10 mouse cellular contexts compared by ENCODE assay signal in genomic region chr2:158109516-158109915, GRCm38 (mm10). TPM values are rescaled to one million over a fixed set of nuclear protein-coding genes. Genes with fewer than 3 reads are reported as not detected.
A peak's percentile ranks its signal among the peaks of the same experiment; 100 is the strongest.
DNase-seq lines count a peak whose midpoint lies in the region; ATAC-seq and TF ChIP-seq lines count a peak whose summit lies in the region.
"Had no signal": no experiment of that assay in that cellular context is flagged by ENCODE, and none has a peak within 500 bp of the region (broad histone marks: within the 10 kb centered on the region; RNA-seq: fewer than 3 reads in every experiment).

No protein-coding gene starts in this region.

- TF ChIP-seq CTCF in G1E (IDR thresholded peaks at IDR 0.05; ENCODE audit: low read depth, low read length) = no peak

- H3K27me3 ChIP-seq in heart, embryonic 10.5 days (ENCODE audit: insufficient read depth, poor library complexity, severe bottlenecking) = no peaks in the 10 kb centered on the region
- peaks cover 5% of the 10 kb centered on the region; the same call in 1 of the 2 replicates for H3K27me3 ChIP-seq in G1E (ENCODE audit: insufficient read depth, low read length)
- H3K27me3 ChIP-seq in liver, embryonic 15.5 days = no peaks in the 10 kb centered on the region

- ATAC-seq in G1E (ENCODE audit: extremely low read depth, insufficient number of reproducible peaks, low FRiP score, poor library complexity, severe bottlenecking) = peak; percentile 47; the same call in 1 of the 2 replicates
- ATAC-seq in liver, embryonic 15.5 days (ENCODE audit: insufficient read depth) = no peak

- no peak overlapping the region for H3K4me2 ChIP-seq in liver, embryonic 15.5 days

- H3K27ac ChIP-seq in heart, embryonic 10.5 days = peak overlapping the region; percentile 85
- H3K27ac ChIP-seq in liver, embryonic 15.5 days (replicated peaks) = peak overlapping the region; percentile 38

- H3K9ac ChIP-seq in liver, embryonic 15.5 days = no peak overlapping the region

- H3K4me3 ChIP-seq in heart, embryonic 10.5 days = no peak overlapping the region
- peak overlapping the region; percentile 21; the same call in 1 of the 2 replicates for H3K4me3 ChIP-seq in G1E (ENCODE audit: low read depth, low read length)
- no peak overlapping the region for H3K4me3 ChIP-seq in liver, embryonic 15.5 days (replicated peaks)

- peaks cover 39% of the 10 kb centered on the region for H3K4me1 ChIP-seq in heart, embryonic 10.5 days
- H3K4me1 ChIP-seq in G1E (ENCODE audit: insufficient read depth, low read depth, low read length) = peaks cover 75% of the 10 kb centered on the region
- H3K4me1 ChIP-seq in liver, embryonic 15.5 days (replicated peaks) = peaks cover 61% of the 10 kb centered on the region

- 47% methylated on average over 8 of the region's 8 CpGs for WGBS in heart, embryonic 10.5 days
- WGBS in liver, embryonic 15.5 days (ENCODE audit: insufficient replicate concordance) = 33% methylated on average over 8 of the region's 8 CpGs

- H3K36me3 ChIP-seq in heart, embryonic 10.5 days = no peaks in the 10 kb centered on the region
- no peaks in the 10 kb centered on the region for H3K36me3 ChIP-seq in G1E (replicated peaks)
- no peaks in the 10 kb centered on the region for H3K36me3 ChIP-seq in liver, embryonic 15.5 days (replicated peaks)

- intact Hi-C loops in gastrocnemius, postnatal 14 days (cut with DNase I; ENCODE audit: low total_unique reads) = loop anchor here (5.0 kb wide), 1 partner anchor 38 kb away; the partner anchor contains the start of gene Tgm2

- no peaks in the 10 kb centered on the region for H3K9me3 ChIP-seq in heart, embryonic 10.5 days
- H3K9me3 ChIP-seq in G1E (replicated peaks) = no peaks in the 10 kb centered on the region
- H3K9me3 ChIP-seq in liver, embryonic 15.5 days (replicated peaks) = no peaks in the 10 kb centered on the region

- DNase-seq in heart, embryonic 10.5 days (ENCODE audit: low spot score) = no peak
- DNase-seq in heart, adult 8-10 months (ENCODE audit: low spot score) = no peak
- no peak for DNase-seq in G1E (ENCODE audit: low spot score)
- DNase-seq in heart, postnatal 4 days = peak; percentile 43
- no peak for DNase-seq in gastrocnemius, postnatal 14 days
- no peak for DNase-seq in thymus, postnatal 14 days
- no peak for DNase-seq in spleen, postnatal 36 days (ENCODE audit: low spot score in 2 of 2)
- DNase-seq: adrenal gland, postnatal 25 days; retina, postnatal 1 day had no signal

RNA-seq across cellular contexts. Expression of gene Tgm2, which starts 36.7 kb away (rescaled TPM):
- polyA plus RNA-seq in heart, embryonic 10.5 days (2016; fragmentation: Nextera tagmentation; extraction: Ambion mirVana) = 134 and 256 TPM in 2 replicates
- total RNA-seq in heart, adult 8-10 months (2022) = 100 to 1,000 TPM; 211 to 296 (median 238) TPM
- total RNA-seq in G1E (2014; fragmentation: Nextera tagmentation) = 17.2 and 18.7 TPM in 2 replicates
- total RNA-seq in G1E (2017) = 23.0 and 23.5 TPM in 2 replicates
- 29.8 and 37.0 TPM in 2 replicates for polyA plus RNA-seq in G1E (2012)
- total RNA-seq in heart, postnatal 4 days (2021) = 100 to 1,000 TPM; 254 to 273 TPM
- 67.7 and 77.8 TPM in 2 replicates for polyA plus RNA-seq in liver, embryonic 15.5 days (2015; fragmentation: Nextera tagmentation; extraction: Ambion mirVana)
- total RNA-seq in gastrocnemius, postnatal 14 days (2021) = 10 to 100 TPM; 48.4 to 50.2 TPM

Comparison
In these comparisons a context has a peak if more than half of its experiments do, and no peak if none do; other contexts are left out.
1. RNA of gene Tgm2, which starts 36.7 kb away (total RNA-seq): 254 to 273 TPM in heart, postnatal 4 days and 211 to 296 TPM in heart, adult 8-10 months; 48.4 to 50.2 TPM in gastrocnemius, postnatal 14 days and 17.2 to 23.5 TPM in G1E; every median in the first group is over 4 times any median in the second.